Mouse (Mus musculus) erythroblast, embryonic 14.5 days (primary cell): ENCODE results near the gene Prkaa2.

Source experiments
- GATA1 ChIP-seq: IDR thresholded peaks from 2 replicates; pipeline ENCODE4 v1.6.1; 2012; ENCODE audit warnings: low read length, inconsistent platforms, mixed read lengths
- TAL1 ChIP-seq: IDR thresholded peaks from 3 replicates; pipeline ENCODE4 v1.6.1; 2012; ENCODE audit warnings: low read length, inconsistent platforms, mixed read lengths

- no peak for TF ChIP-seq GATA1
- TF ChIP-seq TAL1: no peak
Observed at GRCm38 (mm10) chr4:105113468-105113867, 3.8 kb upstream of the Prkaa2 start.
